Mouse (Mus musculus): ENCODE data around the gene Tmem132d. TPM values are rescaled to one million over a fixed set of nuclear protein-coding genes. Genes with fewer than 3 reads are reported as not detected.
A peak's percentile ranks its signal among the peaks of the same experiment; 100 is the strongest.

Gene Tmem132d
- polyA plus RNA-seq, 1 experiment from 2014 or later = 0.56 TPM

GRCm38 (mm10) chr5:127859719-127860118 is 573.2 kb downstream of the Tmem132d start:
- no peak overlapping the region for H3K4me3 ChIP-seq (ENCODE audit: low read depth, low read length)
- H3K9ac ChIP-seq (replicated peaks; ENCODE audit: low read length) = no peak overlapping the region
- 79% methylated on average over 2 of the region's 2 CpGs for WGBS
- no peaks in the 10 kb centered on the region for H3K36me3 ChIP-seq (replicated peaks; ENCODE audit: control insufficient read depth, insufficient read depth, low read depth, low read length)
- H3K9me3 ChIP-seq (replicated peaks; ENCODE audit: control insufficient read depth, low read length) = no peaks in the 10 kb centered on the region
- H3K27ac ChIP-seq (replicated peaks; ENCODE audit: low read depth, low read length) = no peak overlapping the region
- H3K4me2 ChIP-seq (ENCODE audit: low read depth, low read length) = no peak overlapping the region
- H3K4me1 ChIP-seq (ENCODE audit: control insufficient read depth, insufficient read depth, low read length) = no peaks in the 10 kb centered on the region
- DNase-seq (ENCODE audit: low spot score) = no peak
- H3K27me3 ChIP-seq (ENCODE audit: control insufficient read depth, insufficient read depth, low read length) = no peaks in the 10 kb centered on the region
- no peak for ATAC-seq (replicated peaks; ENCODE audit: insufficient number of reproducible peaks, low FRiP score, low TSS enrichment, low read depth)

DNA sequence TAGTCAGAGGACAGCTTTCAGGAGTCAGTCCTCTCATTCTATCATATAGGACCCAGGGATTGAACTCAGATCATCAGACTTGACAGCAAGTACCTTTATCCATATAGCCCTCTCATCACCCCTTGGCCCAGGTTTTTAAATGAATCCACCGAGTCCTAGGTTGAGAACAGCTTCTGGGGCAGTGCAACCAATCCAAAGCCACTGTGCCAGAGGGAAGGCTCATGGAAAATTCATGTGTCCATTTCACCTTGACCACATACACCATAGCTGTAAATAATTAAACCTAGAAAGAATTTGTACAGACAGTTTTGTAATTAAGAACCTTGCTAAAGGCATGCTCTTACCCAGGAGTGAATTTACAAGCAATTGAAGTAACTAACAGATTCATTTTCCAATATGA is 580.6 kb downstream of the Tmem132d start:
- Histone ChIP-seq H3K9ac (replicated peaks; ENCODE audit: low read length) (no peak overlapping the region), H3K36me3 (replicated peaks; ENCODE audit: control insufficient read depth, insufficient read depth, low read depth, low read length) (no peaks in the 10 kb centered on the region), H3K4me2 (ENCODE audit: low read depth, low read length) (no peak overlapping the region), H3K4me1 (ENCODE audit: control insufficient read depth, insufficient read depth, low read length) (no peaks in the 10 kb centered on the region), H3K27ac (replicated peaks; ENCODE audit: low read depth, low read length) (no peak overlapping the region), H3K4me3 (ENCODE audit: low read depth, low read length) (no peak overlapping the region), H3K9me3 (replicated peaks; ENCODE audit: control insufficient read depth, low read length) (no peaks in the 10 kb centered on the region), H3K27me3 (ENCODE audit: control insufficient read depth, insufficient read depth, low read length) (no peaks in the 10 kb centered on the region)
- no peak for ATAC-seq (replicated peaks; ENCODE audit: insufficient number of reproducible peaks, low FRiP score, low TSS enrichment, low read depth)
- WGBS = 83% methylated on average over 1 of the region's 1 CpGs
- DNase-seq (ENCODE audit: low spot score) = no peak

GRCm38 (mm10) chr5:127831791-127832190 is 601.1 kb downstream of the Tmem132d start:
- DNase-seq (ENCODE audit: low spot score) (no peak), ATAC-seq (replicated peaks; ENCODE audit: insufficient number of reproducible peaks, low FRiP score, low TSS enrichment, low read depth) (no peak)
- Histone ChIP-seq H3K27ac (replicated peaks; ENCODE audit: low read depth, low read length) (no peak overlapping the region), H3K4me3 (ENCODE audit: low read depth, low read length) (no peak overlapping the region), H3K27me3 (ENCODE audit: control insufficient read depth, insufficient read depth, low read length) (no peaks in the 10 kb centered on the region), H3K9me3 (replicated peaks; ENCODE audit: control insufficient read depth, low read length) (no peaks in the 10 kb centered on the region), H3K9ac (replicated peaks; ENCODE audit: low read length) (no peak overlapping the region), H3K4me1 (ENCODE audit: control insufficient read depth, insufficient read depth, low read length) (no peaks in the 10 kb centered on the region), H3K36me3 (replicated peaks; ENCODE audit: control insufficient read depth, insufficient read depth, low read depth, low read length) (no peaks in the 10 kb centered on the region), H3K4me2 (ENCODE audit: low read depth, low read length) (no peak overlapping the region)
- WGBS = 93% methylated on average over 2 of the region's 2 CpGs

GRCm38 (mm10) chr5:127830831-127831230 is 602.0 kb downstream of the Tmem132d start:
- Histone ChIP-seq H3K4me1 (ENCODE audit: control insufficient read depth, insufficient read depth, low read length) (no peaks in the 10 kb centered on the region), H3K27me3 (ENCODE audit: control insufficient read depth, insufficient read depth, low read length) (no peaks in the 10 kb centered on the region), H3K4me3 (ENCODE audit: low read depth, low read length) (no peak overlapping the region), H3K9ac (replicated peaks; ENCODE audit: low read length) (no peak overlapping the region), H3K36me3 (replicated peaks; ENCODE audit: control insufficient read depth, insufficient read depth, low read depth, low read length) (no peaks in the 10 kb centered on the region), H3K27ac (replicated peaks; ENCODE audit: low read depth, low read length) (no peak overlapping the region), H3K9me3 (replicated peaks; ENCODE audit: control insufficient read depth, low read length) (no peaks in the 10 kb centered on the region), H3K4me2 (ENCODE audit: low read depth, low read length) (no peak overlapping the region)
- no peak for DNase-seq (ENCODE audit: low spot score)
- 80% methylated on average over 1 of the region's 1 CpGs for WGBS
- no peak for ATAC-seq (replicated peaks; ENCODE audit: insufficient number of reproducible peaks, low FRiP score, low TSS enrichment, low read depth)

GRCm38 (mm10) chr5:127828756-127829155 is 604.1 kb downstream of the Tmem132d start:
- WGBS = 90% methylated on average over 6 of the region's 6 CpGs

GRCm38 (mm10) chr5:127821960-127822359 is 610.9 kb downstream of the Tmem132d start:
- Histone ChIP-seq H3K9ac (replicated peaks; ENCODE audit: low read length) (no peak overlapping the region), H3K9me3 (replicated peaks; ENCODE audit: control insufficient read depth, low read length) (no peaks in the 10 kb centered on the region), H3K4me1 (ENCODE audit: control insufficient read depth, insufficient read depth, low read length) (no peaks in the 10 kb centered on the region), H3K27me3 (ENCODE audit: control insufficient read depth, insufficient read depth, low read length) (no peaks in the 10 kb centered on the region), H3K4me3 (ENCODE audit: low read depth, low read length) (no peak overlapping the region), H3K4me2 (ENCODE audit: low read depth, low read length) (no peak overlapping the region), H3K27ac (replicated peaks; ENCODE audit: low read depth, low read length) (no peak overlapping the region), H3K36me3 (replicated peaks; ENCODE audit: control insufficient read depth, insufficient read depth, low read depth, low read length) (no peaks in the 10 kb centered on the region)
- WGBS = 27% methylated on average over 1 of the region's 1 CpGs
- DNase-seq (ENCODE audit: low spot score) (peak; percentile 8), ATAC-seq (replicated peaks; ENCODE audit: insufficient number of reproducible peaks, low FRiP score, low TSS enrichment, low read depth) (no peak)

More at GRCm38 (mm10) chr5:127828756-127829155, 604.1 kb downstream of the Tmem132d start:
- no peaks in the 10 kb centered on the region for H3K9me3 ChIP-seq (replicated peaks; ENCODE audit: control insufficient read depth, low read length)
- no peak overlapping the region for H3K4me3 ChIP-seq (ENCODE audit: low read depth, low read length)
- H3K27ac ChIP-seq (replicated peaks; ENCODE audit: low read depth, low read length) = no peak overlapping the region
- H3K36me3 ChIP-seq (replicated peaks; ENCODE audit: control insufficient read depth, insufficient read depth, low read depth, low read length) = no peaks in the 10 kb centered on the region
- H3K4me1 ChIP-seq (ENCODE audit: control insufficient read depth, insufficient read depth, low read length) = no peaks in the 10 kb centered on the region
- no peak overlapping the region for H3K9ac ChIP-seq (replicated peaks; ENCODE audit: low read length)
- no peak for DNase-seq (ENCODE audit: low spot score)
- no peak for ATAC-seq (replicated peaks; ENCODE audit: insufficient number of reproducible peaks, low FRiP score, low TSS enrichment, low read depth)
- no peaks in the 10 kb centered on the region for H3K27me3 ChIP-seq (ENCODE audit: control insufficient read depth, insufficient read depth, low read length)
- no peak overlapping the region for H3K4me2 ChIP-seq (ENCODE audit: low read depth, low read length)

DNA sequence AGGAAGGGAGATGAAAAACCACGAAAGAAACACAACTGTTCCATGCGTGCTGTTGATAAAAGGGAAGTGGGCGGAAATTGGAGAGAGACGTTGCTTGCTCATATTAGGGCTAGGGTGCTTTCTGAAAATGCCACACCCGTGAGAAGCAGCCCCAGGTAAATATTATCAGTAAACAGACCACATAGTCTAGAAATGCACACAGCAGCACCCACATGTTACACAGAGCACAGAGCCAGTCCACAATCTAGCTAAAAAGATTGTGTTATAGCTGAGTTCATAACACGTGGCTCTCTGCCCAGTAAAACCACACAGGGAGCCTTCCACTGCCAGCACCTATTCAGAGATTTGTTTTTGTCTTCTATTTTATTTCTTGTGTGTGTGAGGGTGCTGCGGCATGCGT is 617.6 kb downstream of the Tmem132d start:
- Histone ChIP-seq H3K4me3 (ENCODE audit: low read depth, low read length) (no peak overlapping the region), H3K9ac (replicated peaks; ENCODE audit: low read length) (no peak overlapping the region), H3K27ac (replicated peaks; ENCODE audit: low read depth, low read length) (no peak overlapping the region), H3K27me3 (ENCODE audit: control insufficient read depth, insufficient read depth, low read length) (no peaks in the 10 kb centered on the region), H3K4me2 (ENCODE audit: low read depth, low read length) (no peak overlapping the region), H3K9me3 (replicated peaks; ENCODE audit: control insufficient read depth, low read length) (no peaks in the 10 kb centered on the region), H3K4me1 (ENCODE audit: control insufficient read depth, insufficient read depth, low read length) (no peaks in the 10 kb centered on the region), H3K36me3 (replicated peaks; ENCODE audit: control insufficient read depth, insufficient read depth, low read depth, low read length) (no peaks in the 10 kb centered on the region)
- no peak for ATAC-seq (replicated peaks; ENCODE audit: insufficient number of reproducible peaks, low FRiP score, low TSS enrichment, low read depth)
- 89% methylated on average over 8 of the region's 8 CpGs for WGBS
- DNase-seq (ENCODE audit: low spot score) = no peak

- 83% methylated on average over 3 of the region's 3 CpGs for whole genome bisulfite sequencing
- Histone ChIP-seq H3K27me3 (ENCODE audit: control insufficient read depth, insufficient read depth, low read length) (no peaks in the 10 kb centered on the region), H3K9ac (replicated peaks; ENCODE audit: low read length) (no peak overlapping the region), H3K36me3 (replicated peaks; ENCODE audit: control insufficient read depth, insufficient read depth, low read depth, low read length) (no peaks in the 10 kb centered on the region), H3K4me2 (ENCODE audit: low read depth, low read length) (no peak overlapping the region), H3K4me1 (ENCODE audit: control insufficient read depth, insufficient read depth, low read length) (no peaks in the 10 kb centered on the region), H3K4me3 (ENCODE audit: low read depth, low read length) (no peak overlapping the region), H3K9me3 (replicated peaks; ENCODE audit: control insufficient read depth, low read length) (no peaks in the 10 kb centered on the region), H3K27ac (replicated peaks; ENCODE audit: low read depth, low read length) (no peak overlapping the region)
- no peak for DNase-seq (ENCODE audit: low spot score)
- no peak for ATAC-seq (replicated peaks; ENCODE audit: insufficient number of reproducible peaks, low FRiP score, low TSS enrichment, low read depth)
Measured at GRCm38 (mm10) chr5:127807419-127807818, 625.5 kb downstream of the Tmem132d start.
